Mouse (Mus musculus): ENCODE data around the gene Rxra.
A peak's percentile ranks its signal among the peaks of the same experiment; 100 is the strongest.

The Rxra gene

DNA sequence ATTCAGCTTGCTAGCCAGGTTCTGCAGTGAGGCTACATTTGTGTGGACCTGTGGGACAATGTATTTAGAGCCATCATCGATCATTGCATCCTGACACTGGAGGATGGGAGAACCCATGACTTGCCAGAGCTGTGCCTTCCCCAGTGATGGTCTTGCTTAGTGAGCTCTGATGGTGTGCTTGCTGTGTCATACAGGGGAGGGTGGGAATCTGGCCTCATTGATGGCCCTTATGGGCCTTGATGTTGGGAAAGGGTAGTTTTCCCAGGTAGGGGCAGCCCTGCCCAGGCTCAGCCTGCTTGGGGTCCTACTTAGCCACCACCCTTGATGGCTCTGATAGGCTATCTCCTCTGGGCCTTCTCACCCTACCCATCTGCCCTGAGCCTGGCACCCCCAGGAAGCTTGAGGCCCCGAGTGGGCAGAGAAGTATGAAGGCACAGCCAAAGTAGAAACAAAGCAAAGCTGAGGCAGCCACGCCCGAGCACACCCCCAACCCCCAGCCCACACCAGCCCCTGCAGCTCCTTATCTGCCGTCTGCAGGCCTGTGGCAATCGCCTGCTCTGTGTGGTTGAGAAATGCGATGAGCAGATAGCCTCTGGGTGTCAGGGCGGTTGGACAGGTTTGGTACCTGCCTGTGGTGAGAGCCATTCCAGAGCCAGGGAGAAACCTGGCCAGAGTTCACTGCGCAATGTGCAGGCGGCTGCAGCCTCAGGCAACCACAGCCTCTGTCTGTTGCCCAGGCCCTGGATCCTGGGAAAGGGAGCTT is 26.8 kb downstream of the Rxra start:
- DNase-seq (ENCODE audit: low read depth): peak; percentile 48

DNA sequence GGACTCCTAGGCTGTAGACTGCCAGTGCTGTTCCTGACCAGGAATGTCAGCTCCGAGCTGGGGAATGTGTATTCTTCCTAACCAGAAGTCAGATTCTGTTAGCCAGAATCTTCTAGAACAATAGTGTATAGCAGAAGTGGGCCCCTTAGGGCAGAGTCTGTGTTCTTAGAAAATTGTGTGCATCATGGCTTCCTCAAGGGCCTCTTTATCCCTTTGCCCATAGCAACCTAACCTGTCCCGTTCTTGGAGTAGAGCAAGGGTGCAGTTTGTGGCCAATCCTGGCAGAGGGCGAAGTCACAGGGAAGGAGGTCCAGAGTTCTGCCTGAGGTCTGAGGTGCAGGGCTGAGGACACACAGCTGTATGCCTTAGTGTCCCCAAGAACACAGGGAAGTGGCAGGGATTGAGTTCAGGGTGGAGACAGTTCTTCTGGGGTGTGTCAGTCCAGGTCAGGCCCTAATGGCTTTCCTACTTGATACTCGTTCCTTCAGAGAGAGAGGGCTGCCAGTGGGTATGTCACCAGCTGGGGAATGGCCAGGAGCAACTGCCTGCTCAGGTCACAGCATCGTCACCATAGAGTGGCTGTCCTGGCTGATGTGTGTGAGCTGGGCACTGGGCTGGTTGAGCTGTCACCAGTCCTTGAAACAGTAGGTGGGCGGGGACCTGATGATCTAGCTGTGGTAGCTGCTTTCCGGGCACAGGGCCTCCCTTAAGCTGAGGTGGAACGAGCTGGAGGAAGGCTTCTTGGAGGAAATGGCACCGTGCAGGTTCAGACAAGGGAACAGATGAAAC is 27.8 kb downstream of the Rxra start:
- DNase-seq (ENCODE audit: low read depth): no peak

DNA sequence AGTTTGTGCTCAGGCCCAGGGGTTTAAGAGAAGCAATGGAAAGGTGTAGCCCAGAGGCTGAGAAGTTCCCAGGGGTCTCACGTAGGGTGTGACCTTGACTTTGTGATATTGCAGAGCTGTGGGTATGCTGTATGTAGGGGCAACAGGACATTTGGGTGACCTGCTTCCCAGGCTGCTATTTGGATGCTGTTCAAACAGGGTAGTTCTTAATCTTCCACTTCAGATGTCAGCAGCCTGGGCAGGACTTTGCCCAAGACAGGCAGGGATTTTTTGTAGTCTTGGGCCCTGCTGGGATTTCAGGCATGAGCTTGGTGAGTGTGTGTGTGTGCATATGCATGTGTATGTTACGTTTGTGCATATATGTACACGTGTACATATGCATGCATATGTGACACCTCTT is 28.4 kb downstream of the Rxra start:
- no peak for DNase-seq (ENCODE audit: low read depth)

DNA sequence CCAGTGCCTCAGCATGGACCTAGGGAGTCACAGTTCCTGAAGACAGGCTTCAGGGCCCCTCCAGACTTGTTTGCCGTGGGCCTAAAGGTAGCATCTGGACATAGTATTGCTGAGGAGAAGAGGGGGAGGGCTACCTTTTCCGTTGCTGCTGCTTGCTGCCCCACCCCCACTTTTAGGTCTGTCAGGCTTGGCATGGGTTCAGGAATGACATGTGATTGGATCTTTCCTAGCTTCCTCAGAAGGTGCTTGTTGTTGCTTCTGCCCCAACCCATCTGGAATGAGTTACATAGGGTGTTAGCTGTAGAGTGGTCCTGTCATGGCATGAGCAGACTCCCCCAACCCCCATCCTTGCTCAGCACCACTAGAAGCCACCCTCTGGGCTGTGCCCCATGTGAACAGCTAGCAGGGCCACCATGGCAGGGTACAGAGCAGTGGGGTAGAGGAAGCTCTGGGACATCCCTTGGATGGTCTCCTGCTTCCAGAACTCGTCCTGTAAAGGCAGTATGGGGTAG is 34.7 kb downstream of the Rxra start:
- DNase-seq (ENCODE audit: low read depth): no peak

DNA sequence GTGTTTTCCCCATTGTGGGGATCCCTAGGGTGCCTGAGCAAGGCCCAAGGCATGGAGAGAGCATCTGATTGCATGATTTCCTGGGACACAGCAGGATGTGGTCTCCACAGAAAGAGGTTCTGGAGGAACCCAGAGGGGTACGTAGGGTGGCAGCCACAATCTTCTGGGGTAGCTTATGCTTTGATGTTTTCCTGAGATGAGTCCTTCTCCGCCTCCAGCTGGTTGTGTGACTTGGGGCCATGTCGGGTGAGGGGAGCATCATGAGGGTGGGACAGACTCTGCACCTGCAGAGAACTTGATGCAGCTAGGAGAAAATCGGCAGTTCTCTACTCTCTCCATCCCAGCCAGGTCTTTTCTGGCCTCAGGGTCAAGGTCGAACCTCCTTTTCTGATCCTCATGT is 36.4 kb downstream of the Rxra start:
- DNase-seq (ENCODE audit: low read depth): no peak

DNA sequence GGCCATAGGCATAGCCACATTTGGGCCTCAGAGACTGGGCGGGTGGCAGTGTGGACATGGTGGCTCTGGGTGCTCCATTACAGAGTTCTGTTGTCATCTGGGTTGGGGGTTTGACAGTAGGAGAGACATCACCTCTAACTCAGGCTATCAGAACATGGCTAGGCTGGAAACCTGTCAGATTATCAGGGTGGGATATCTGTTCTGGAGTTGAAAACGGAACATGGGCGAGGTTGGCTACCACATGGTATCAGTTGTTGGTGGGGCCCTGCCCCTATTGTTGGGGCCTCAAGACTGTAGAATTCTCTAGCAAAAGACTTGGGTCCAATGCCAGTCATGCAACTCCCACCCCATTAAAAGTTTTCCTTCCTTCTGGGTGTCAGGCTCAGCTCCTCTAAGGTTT is 37.1 kb downstream of the Rxra start:
- no peak for DNase-seq (ENCODE audit: low read depth)

DNA sequence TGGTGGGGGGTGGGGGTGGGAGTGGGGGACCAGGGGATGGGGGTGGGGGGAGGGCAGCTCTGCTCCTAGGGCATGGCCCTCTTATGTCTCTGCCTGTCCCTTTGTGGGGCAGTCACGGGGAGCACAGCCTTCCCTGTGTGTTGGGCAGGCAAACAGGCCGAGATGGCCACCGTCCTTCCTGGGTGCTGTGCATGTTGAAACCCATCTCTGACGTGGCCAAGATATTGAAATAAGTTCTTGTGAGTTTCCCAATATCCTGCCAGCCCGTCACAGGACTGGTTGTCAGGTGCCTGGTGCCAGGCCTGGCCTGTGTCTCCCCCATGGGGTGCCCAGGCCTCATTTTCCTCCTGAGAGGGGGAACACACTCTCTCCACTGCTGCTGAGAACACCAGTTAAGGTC is 37.9 kb downstream of the Rxra start:
- DNase-seq (ENCODE audit: low read depth): no peak

DNA sequence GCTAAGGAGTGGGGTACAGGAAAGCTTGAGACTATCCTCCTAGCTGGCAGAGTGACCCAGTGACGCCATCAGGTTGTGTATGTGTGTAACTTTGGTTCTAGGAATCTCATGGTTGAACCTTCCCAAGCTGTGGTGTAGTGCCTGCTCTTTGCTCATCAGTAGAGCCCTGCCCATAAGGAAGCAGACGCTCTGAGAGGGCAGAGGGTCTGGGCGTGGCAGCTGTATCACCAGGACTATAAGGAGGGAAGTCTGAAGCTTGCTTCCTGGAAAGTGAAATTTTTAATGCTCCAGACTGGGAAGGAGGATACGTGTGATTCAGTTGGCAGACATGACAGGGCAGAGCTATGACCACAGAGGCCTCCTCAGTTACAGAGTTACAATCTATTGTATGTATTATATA is 39.0 kb downstream of the Rxra start:
- no peak for DNase-seq (ENCODE audit: low read depth)

DNA sequence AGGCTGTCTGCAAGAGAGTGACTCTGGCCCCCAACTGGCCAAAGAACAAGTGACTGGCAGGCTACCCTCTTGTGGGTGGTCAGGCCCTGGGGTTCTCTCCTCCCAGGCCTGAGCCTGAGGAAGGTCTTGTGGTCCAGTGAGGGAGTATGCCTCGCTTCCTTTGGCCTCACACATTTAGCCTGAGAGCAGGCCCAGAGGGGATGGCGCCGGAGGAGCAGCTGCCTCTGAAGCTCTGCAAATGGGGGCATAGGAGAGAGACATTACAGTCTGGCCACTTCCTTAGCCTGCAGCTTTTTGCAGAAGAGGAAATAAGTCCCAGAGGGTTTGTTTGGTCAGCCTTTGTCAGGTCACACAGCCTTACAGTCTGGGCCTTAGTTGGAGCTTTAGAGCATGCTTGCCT is 40.1 kb downstream of the Rxra start:
- DNase-seq (ENCODE audit: low read depth): no peak

DNA sequence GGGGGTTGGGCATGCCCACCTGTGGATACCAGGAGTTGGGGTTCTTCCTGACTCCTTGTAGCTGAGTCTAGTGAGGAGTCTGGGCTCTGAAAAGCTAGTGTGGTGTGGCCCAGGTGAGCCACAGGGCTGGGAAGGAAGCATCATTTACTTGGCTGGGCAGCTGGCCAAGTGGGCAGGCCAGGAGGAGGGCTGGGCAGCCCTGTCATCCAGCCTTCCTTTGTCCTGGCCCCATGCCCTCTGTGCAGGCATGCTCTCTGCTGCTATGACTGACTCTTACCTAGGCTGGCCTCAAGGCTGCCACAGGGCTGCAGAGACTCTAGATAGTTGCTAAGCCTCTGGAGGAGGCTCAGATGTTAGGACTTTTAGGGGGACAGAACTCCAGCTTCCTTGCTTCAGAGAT is 42.0 kb downstream of the Rxra start:
- DNase-seq (ENCODE audit: low read depth): no peak

DNA sequence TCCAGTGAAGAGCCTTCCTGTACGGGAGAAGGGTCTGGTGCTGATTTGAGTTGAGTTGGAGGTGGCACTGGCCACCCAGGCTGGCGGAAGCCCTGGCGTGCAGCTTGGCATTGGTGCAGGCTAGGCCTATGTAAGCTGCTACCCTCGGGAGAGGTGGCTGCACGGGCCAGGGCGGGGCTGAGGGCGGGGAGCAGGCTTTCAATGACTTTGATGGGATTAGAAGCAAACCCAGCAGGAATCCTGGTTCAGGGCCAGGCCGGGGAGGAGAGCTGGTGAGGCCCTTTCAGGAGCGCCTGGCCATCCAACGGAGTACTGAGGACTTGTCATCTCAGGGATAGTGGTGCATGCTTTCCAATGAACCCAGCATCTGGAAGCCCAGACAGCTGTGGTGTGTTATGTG is 43.4 kb downstream of the Rxra start:
- DNase-seq (ENCODE audit: low read depth): no peak

DNA sequence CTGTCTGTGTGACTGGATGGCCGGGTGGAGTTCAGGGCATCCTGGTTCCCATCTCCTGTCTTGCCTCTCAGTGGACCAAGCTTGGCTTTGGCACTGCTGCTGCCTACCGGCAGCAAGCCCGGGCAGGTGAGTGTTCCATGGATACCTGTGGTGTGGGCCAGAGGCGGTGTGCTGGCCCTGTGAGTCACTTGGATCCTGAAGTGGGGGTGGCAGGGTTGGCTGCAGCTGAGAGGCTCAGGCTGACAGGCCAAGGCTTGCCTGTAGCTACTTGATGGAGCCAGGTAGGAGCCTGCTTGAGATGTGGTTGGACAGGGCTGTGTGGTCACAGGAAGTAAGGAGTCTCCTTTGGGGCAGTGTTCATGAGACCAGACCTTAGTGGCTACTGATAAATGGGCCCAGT is 45.4 kb downstream of the Rxra start:
- no peak for DNase-seq (ENCODE audit: low read depth)

DNA sequence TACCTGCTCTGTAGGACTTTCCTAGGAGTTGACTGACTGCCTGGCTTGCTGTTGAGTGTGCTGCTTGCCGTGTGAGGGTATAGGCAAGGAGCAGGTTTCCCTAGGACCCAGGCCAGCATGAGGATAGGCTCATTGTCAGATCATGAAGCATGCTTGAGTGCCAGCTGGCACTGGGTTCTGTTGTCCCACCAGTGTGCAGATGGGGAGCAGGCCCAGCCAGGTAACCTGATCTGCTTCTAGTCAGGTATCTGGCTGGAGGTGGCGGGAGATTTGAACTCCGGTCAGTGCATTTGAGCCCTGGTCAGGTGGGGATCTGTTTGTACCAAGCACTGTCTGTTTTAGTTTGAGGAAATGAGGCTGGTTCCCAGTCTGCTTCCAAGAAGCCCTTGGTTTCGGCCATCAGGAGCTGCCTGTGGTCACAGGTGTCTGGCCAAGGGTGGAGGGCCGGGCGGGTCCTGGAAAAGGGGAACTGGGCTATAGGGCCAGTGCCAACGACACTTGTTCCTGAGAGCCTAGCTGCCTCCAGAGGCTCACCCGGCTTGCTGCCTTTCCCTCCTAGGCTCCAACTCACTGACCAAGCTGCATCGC is 48.6 kb downstream of the Rxra start:
- no peak for DNase-seq (ENCODE audit: low read depth)

DNA sequence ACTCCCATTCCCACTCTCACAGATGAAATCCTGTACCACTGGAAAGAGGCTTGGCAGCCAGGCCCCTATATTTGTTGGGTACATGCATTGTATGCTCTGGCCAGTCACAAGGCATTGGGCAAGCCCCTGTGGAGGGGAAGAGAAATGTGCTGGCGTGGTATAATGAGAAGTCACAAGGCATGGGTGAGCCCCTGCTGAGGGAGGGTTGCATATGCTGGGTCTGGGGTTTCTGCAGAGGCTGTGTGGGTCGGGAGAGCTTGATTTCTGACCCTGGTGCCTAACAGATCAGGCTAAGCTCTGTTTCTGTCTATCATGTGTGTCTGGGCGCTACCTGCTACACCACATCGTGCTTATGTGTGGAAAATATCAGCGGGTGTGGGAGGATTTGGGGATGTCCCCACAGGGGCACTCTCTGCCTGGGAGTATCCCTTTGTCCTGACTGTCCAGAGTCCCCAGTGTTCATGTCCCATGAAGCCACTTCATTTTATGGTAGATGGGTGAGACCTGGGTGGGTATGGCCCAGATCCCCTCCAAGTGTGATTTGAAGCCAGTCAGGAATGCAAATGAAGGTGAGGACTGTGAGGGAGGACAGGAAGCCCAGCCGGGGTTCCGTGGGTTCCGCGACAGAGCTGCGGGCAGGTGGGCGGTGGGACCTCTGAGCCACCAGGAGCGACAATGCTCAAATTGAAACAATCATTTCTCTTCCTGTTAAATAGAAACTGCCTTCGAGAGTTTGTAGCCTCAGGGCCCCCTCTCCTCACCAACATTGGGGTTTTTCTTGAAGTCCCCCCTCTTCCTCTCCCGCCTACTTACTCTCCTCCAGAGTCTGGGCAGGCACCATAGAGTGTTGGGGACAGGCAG is 52.0 kb downstream of the Rxra start:
- no peak for DNase-seq (ENCODE audit: low read depth)

DNA sequence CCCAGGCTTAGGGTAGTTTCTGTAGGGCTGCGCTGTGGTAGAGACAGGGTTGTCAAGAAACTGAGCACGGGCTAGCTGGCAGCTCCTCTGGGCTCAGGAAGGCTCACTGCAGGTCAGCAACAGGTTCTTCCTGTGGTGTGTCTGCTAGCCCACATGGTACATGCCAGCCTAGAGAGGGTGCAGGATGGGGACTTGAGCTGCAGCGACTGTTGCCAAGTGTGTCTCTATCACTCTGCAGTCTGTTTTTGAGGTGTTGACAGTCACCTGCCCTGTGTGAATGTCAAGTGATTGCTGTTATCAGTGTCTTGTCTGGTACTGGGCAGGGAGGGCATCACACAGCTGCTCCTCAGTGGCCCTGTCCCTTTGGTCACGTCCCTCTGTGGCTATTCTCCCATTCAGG is 52.8 kb downstream of the Rxra start:
- DNase-seq (ENCODE audit: low read depth): no peak

DNA sequence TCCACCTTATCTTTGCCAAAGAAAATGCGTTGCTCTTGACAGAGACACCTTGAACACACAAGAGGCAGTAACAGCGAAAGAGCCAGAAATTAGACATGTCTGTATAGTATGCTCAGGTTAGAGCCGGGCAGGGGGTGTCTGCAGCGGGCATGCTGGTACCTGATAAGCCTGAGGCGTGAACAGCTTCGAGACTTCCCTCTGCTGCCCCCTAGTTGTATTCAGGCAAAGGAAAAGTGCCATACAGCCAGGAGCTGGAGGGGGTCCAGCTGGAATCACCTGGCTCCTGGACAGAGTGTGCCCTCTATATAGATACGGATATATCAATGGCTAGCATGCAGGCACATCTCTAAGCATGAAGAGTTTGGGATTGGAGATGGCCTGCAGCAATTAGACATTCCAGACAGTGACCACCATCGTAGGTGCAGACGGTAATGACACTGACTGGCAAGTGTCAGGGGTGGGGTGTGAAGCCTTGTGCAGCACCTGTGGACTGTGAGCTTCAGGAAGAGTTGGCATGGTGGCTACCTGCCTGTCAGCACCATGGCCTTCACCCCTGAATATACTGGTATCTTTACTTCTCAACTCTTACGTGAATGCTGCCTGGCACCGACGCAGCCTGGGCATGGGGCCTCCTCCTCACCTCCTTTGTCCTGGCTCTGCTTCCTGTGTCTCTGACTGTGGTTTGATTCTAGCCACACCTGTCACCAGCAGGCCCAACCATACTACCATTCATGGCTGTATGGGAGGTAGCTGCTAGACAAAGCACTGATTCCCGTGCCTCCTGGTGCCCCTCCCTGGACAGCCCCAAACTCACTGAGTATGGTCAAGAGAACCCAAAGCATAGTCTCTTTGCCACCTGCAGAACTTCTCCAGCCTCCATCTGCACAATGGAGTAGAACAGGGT is 54.0 kb downstream of the Rxra start:
- no peak for DNase-seq (ENCODE audit: low read depth)

DNA sequence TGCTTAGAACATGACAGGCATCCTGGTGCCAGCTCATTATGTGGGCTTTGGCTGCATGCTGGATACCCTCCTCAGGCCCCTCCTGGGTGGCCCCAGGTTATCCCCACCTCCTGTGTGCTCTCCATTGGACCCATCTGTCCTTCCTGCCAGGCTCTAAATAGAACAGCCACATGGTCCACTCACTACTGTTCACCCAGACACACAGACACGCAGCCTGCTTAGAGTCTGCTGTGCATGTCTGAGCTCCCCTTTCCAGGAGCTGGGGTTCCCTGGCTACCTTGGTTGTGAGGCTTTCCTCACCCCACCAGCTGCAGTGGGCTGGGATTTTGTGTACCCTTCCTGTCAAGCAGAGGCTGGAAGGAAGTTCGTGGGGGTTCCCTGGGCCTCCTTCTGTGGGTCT is 56.8 kb downstream of the Rxra start:
- no peak for DNase-seq (ENCODE audit: low read depth)

DNA sequence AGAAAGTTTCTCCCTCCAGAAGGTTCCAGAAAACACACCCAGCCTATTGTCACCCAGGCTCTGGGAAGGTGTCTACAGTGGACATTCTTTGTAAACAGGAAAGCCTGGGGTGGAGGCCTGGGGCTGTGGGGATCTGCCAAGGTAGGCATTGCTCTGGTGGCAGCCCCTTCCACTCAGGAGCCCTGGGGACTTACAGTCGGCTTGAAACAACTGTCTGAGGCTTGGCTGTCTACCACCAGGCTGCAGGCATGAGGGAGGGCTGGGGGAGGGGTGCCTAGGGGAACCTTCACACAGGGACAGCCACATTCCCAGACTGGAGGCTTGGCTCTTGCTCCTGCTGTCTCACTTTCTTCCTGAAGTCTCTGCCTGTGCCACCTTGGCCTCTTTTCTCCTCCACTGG is 58.1 kb downstream of the Rxra start:
- no peak for DNase-seq (ENCODE audit: low read depth)

DNA sequence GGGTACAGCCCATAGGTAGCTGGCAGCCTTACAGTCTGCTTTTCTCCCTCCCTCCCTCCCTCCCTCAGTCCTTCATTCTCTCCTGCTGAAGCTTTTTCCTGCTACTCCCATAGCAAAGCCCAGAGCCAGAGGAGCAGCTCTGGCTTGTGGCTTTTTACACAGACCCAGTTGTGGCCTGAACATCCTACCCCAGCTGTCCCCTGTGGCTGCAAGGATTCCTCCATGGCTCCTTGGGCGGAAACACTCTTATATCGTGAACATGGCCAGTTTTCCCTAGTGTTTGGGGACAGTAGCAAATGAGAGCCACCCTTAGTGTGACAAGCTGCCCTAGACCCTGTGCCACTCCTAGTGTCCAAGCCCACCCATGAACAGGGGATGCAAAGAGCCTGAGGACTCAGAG is 58.6 kb downstream of the Rxra start:
- DNase-seq (ENCODE audit: low read depth): no peak

DNA sequence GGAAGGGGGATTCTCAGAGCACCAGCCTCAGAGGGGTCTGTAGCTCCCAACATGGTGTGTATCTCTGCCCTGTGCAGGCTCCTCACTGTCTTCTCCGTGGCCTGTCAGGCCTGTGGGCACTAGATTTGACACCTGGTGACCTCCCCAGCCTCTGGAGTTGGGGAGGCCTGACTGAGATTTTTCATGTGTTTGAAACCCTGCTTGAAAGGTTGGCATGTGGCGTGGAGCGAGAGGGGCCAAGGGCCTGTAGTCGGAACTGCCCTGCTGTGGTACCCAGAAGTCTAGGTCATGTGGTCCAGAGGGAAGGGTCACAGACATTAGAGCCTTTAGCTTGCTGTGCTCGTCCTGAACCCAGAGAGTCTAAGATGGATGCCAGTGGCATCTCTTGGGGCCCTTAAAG is 60.6 kb downstream of the Rxra start:
- DNase-seq (ENCODE audit: low read depth): no peak

DNA sequence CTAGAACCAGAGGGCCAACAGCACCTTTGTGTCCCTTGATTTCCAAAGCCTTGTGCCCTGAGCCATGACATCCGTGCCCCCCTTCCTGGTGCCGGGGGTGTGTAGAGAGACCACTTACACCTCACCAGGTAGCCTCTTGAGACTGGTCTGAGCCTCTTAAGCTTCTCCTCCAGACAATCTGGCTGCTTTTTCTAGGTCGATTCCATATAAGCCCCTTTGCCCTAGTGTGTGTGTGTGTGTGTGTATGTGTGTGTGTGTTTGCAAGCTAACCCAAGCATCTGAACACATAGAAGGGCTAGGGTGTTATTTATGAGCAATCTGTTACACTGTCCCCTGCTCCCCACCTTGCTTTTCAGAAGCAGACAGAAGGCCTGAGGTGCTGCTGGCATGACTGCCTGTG is 62.2 kb downstream of the Rxra start:
- no peak for DNase-seq (ENCODE audit: low read depth)
